Mouse (Mus musculus): ENCODE measurements at regions not wholly inside any gene's neighbourhood (a gene's known extent, or its start where the extent isn't known, plus 50 kb on each side); places are given as distances from the start of the nearest gene placed in this dataset.

- TF ChIP-seq POLR2A (IDR thresholded peaks at IDR 0.05; ENCODE audit: insufficient read depth, low read length) (no peak), CTCF (IDR thresholded peaks at IDR 0.05; ENCODE audit: low read depth, low read length) (no peak)
Measured at GRCm38 (mm10) chr14:103920169-103920568, 76.0 kb upstream of the Ednrb start.
